Mouse (Mus musculus): Measurements from ENCODE around the gene Rpe. TPM values are rescaled to one million over a fixed set of nuclear protein-coding genes. Genes with fewer than 3 reads are reported as not detected.

Rpe gene
- polyA plus RNA-seq (2021; fragmentation: Nextera tagmentation) = 28.3 and 30.1 TPM in 2 replicates
- long read RNA-seq, experiment 1, transcript Rpe-202 (7 exons, 2,713 nt) = minor isoform, 5 of 58 reads
- long read RNA-seq, experiment 1, transcript Rpe-201 (6 exons, 2,692 nt) = major isoform, 33 of 58 reads
- long read RNA-seq, experiment 1, partial matches to known transcripts = 2 of 58 reads
- long read RNA-seq, experiment 1, other reads (novel, unspliced or antisense) = 18 of 58 reads
- long read RNA-seq, experiment 2, transcript Rpe-203 (7 exons, 2,724 nt) = minor isoform, 10 of 232 reads
- long read RNA-seq, experiment 2, transcript Rpe-201 (6 exons, 2,692 nt) = major isoform, 85 of 232 reads
- long read RNA-seq, experiment 2, transcript Rpe-202 (7 exons, 2,713 nt) = minor isoform, 11 of 232 reads
- long read RNA-seq, experiment 2, partial matches to known transcripts = 23 of 232 reads
- long read RNA-seq, experiment 2, other reads (novel, unspliced or antisense) = 103 of 232 reads

GRCm38 (mm10) chr1:66700693-66701575 lies at the start of gene Rpe:
Gene Rpe (plus strand): TSS chr1:66700831.

Other genes starting within 250 kb of the Rpe start
- 34.7 and 44.8 TPM in 2 replicates for gene Unc80, start 232.5 kb upstream of the Rpe start, polyA plus RNA-seq (2021; fragmentation: Nextera tagmentation)
- gene Kansl1l, start 116.7 kb downstream of the Rpe start, polyA plus RNA-seq (2021; fragmentation: Nextera tagmentation) = 0.83 and 1.2 TPM in 2 replicates
- 45.3 and 46.5 TPM in 2 replicates for gene Acadl, start 162.4 kb downstream of the Rpe start, polyA plus RNA-seq (2021; fragmentation: Nextera tagmentation)
- gene Myl1, start 244.6 kb downstream of the Rpe start, polyA plus RNA-seq (2021; fragmentation: Nextera tagmentation) = 1.1 and 1.2 TPM in 2 replicates

All from layer of hippocampus, adult 6 months (tissue).